Mouse (Mus musculus) G1E (cell line): ENCODE data around the gene Vkorc1.

Experiments used
- CTCF ChIP-seq: IDR thresholded peaks from 2 replicates; pipeline ENCODE4 v1.5.1; 2012; ENCODE audit warnings: low read depth, low read length, inconsistent platforms, mixed read lengths
- GATA1 ChIP-seq: IDR thresholded peaks from 2 replicates; pipeline ENCODE4 v1.6.1; 2012; ENCODE audit warnings: borderline replicate concordance, low read length, inconsistent platforms, mixed read lengths
- TAL1 ChIP-seq: conservative IDR thresholded peaks from 2 replicates; pipeline ENCODE4 v1.6.1; 2012; ENCODE audit warnings: low read depth, low read length, inconsistent platforms, mixed read lengths

DNA sequence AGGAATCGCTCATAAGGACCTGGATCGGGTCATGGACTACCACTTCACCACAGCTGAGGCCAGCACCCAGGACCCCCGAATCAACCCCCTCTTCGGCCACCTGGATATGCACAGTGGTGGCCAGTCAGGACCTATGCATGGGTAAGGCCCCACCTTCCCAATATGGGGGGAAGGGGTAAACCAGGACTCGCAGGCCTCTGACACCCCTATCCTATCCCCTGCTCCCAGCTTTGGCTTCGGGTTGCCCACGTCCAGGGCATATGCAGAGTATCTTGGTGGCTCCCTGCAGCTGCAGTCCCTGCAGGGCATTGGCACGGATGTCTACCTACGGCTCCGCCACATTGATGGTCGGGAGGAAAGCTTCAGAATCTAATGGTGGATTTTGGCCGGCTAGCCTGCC, 12.5 kb upstream of the Vkorc1 start:
- no peak for TF ChIP-seq CTCF
- no peak for TF ChIP-seq TAL1
- TF ChIP-seq GATA1 = no peak
